11 mouse cellular contexts compared by ENCODE assay signal in the genomic region with DNA sequence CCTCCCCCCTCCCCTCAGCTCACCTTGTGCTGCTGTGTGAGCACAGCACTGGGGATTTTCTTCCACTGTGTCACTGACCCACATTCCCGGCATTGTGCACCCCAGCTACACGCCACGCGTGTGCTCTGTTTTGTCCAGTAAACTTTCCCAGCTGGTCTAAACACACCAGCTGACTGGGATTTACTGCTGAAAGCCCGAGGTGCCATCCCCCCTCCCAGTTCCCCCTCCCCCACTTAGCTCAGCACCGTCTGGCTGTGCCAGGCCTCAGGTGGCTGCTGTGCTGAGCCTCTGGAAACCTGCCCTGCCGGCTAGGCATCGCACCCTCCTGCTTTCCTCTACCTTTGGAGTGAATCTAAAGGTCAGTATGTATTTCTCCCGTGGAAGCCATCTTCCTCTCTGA. TPM values are rescaled to one million over a fixed set of nuclear protein-coding genes. Genes with fewer than 3 reads are reported as not detected.
DNase-seq lines count a peak whose midpoint lies in the region; ATAC-seq lines count a peak whose summit lies in the region.
"Had no signal": no experiment of that assay in that cellular context is flagged by ENCODE, and none has a peak within 500 bp of the region (broad histone marks: within the 10 kb centered on the region; RNA-seq: fewer than 3 reads in every experiment).

No protein-coding gene starts in this region.

- no peak for ATAC-seq in hindbrain, embryonic 12.5 days (ENCODE audit: low FRiP score)
- ATAC-seq in embryonic facial prominence, embryonic 13.5 days (ENCODE audit: insufficient number of reproducible peaks, insufficient read depth, low FRiP score, low TSS enrichment, low read depth) = no peak
- peak; percentile 69 for ATAC-seq in neural tube, embryonic 13.5 days (ENCODE audit: low read depth)

- H3K9me3 ChIP-seq in hindbrain, embryonic 10.5 days = no peaks in the 10 kb centered on the region
- no peaks in the 10 kb centered on the region for H3K9me3 ChIP-seq in hindbrain, embryonic 12.5 days (replicated peaks)
- H3K9me3 ChIP-seq in embryonic facial prominence, embryonic 13.5 days = no peaks in the 10 kb centered on the region
- H3K9me3 ChIP-seq in neural tube, embryonic 13.5 days = no peaks in the 10 kb centered on the region

- 0 out of 2 replicates have a peak, but pooled peaks cover 7% of the 10 kb centered on the region for H3K4me1 ChIP-seq in hindbrain, embryonic 10.5 days (replicated peaks)
- peaks cover 9% of the 10 kb centered on the region for H3K4me1 ChIP-seq in hindbrain, embryonic 12.5 days
- H3K4me1 ChIP-seq in embryonic facial prominence, embryonic 13.5 days = 0 out of 2 replicates have a peak, but pooled peaks cover 3% of the 10 kb centered on the region
- H3K4me1 ChIP-seq in neural tube, embryonic 13.5 days (replicated peaks) = peaks cover 4% of the 10 kb centered on the region; the same call in 1 of the 2 replicates

- intact Hi-C loops in left cerebral cortex, postnatal 14 days (cut with DNase I) = no loop called here

- DNase-seq in hindbrain, embryonic 10.5 days (ENCODE audit: low spot score) = no peak
- DNase-seq in kidney, adult 9 months = peak; percentile 28
- no peak for DNase-seq in left cerebral cortex, postnatal 14 days (ENCODE audit: low spot score in 2 of 2)
- DNase-seq in adrenal gland, adult (ENCODE audit: inconsistent age in 2 of 2, low spot score in 1 of 2) = no peak
- no peak for DNase-seq in left cerebral cortex, adult 18-20 months (ENCODE audit: low spot score in 2 of 2)
- DNase-seq: thymus, adult 2 months had no signal

- 39% methylated on average over 9 of the region's 9 CpGs for WGBS in hindbrain, embryonic 10.5 days
- 32% methylated on average over 9 of the region's 9 CpGs for WGBS in hindbrain, embryonic 12.5 days
- WGBS in embryonic facial prominence, embryonic 13.5 days = 28% methylated on average over 9 of the region's 9 CpGs
- 15% methylated on average over 9 of the region's 9 CpGs for WGBS in neural tube, embryonic 13.5 days

- no peak overlapping the region for H3K4me3 ChIP-seq in hindbrain, embryonic 10.5 days
- H3K4me3 ChIP-seq in hindbrain, embryonic 12.5 days = no peak overlapping the region
- H3K4me3 ChIP-seq in embryonic facial prominence, embryonic 13.5 days = no peak overlapping the region
- no peak overlapping the region for H3K4me3 ChIP-seq in neural tube, embryonic 13.5 days

- H3K36me3 ChIP-seq in hindbrain, embryonic 10.5 days = peaks cover 29% of the 10 kb centered on the region
- H3K36me3 ChIP-seq in hindbrain, embryonic 12.5 days = peaks cover 20% of the 10 kb centered on the region
- peaks cover 14% of the 10 kb centered on the region for H3K36me3 ChIP-seq in embryonic facial prominence, embryonic 13.5 days
- peaks cover 20% of the 10 kb centered on the region for H3K36me3 ChIP-seq in neural tube, embryonic 13.5 days

- H3K4me2 ChIP-seq in hindbrain, embryonic 12.5 days (replicated peaks) = no peak overlapping the region
- H3K4me2 ChIP-seq in embryonic facial prominence, embryonic 13.5 days = no peak overlapping the region
- no peak overlapping the region for H3K4me2 ChIP-seq in neural tube, embryonic 13.5 days

- no peak overlapping the region for H3K9ac ChIP-seq in hindbrain, embryonic 12.5 days
- peak overlapping the region; percentile 46; the same call in 1 of the 2 replicates for H3K9ac ChIP-seq in embryonic facial prominence, embryonic 13.5 days
- no peak overlapping the region for H3K9ac ChIP-seq in neural tube, embryonic 13.5 days

- H3K27ac ChIP-seq in hindbrain, embryonic 10.5 days = peak overlapping the region; percentile 35; the same call in 1 of the 2 replicates
- no peak overlapping the region for H3K27ac ChIP-seq in hindbrain, embryonic 12.5 days
- no peak overlapping the region for H3K27ac ChIP-seq in embryonic facial prominence, embryonic 13.5 days
- 0 out of 2 replicates have a peak overlapping the region, but pooled peaks have one; percentile 6 for H3K27ac ChIP-seq in neural tube, embryonic 13.5 days (replicated peaks)
- H3K27ac ChIP-seq: kidney, postnatal 0 days had no signal

- no peaks in the 10 kb centered on the region for H3K27me3 ChIP-seq in hindbrain, embryonic 10.5 days (ENCODE audit: insufficient read depth, poor library complexity, severe bottlenecking)
- no peaks in the 10 kb centered on the region for H3K27me3 ChIP-seq in hindbrain, embryonic 12.5 days
- no peaks in the 10 kb centered on the region for H3K27me3 ChIP-seq in embryonic facial prominence, embryonic 13.5 days
- H3K27me3 ChIP-seq in neural tube, embryonic 13.5 days = no peaks in the 10 kb centered on the region

RNA-seq across cellular contexts. Expression of a gene that starts 33.8 kb away (rescaled TPM):
- polyA plus RNA-seq in hindbrain, embryonic 10.5 days (2016; fragmentation: Nextera tagmentation; extraction: Ambion mirVana) = 94.2 and 95.5 TPM in 2 replicates
- polyA plus RNA-seq in hindbrain, embryonic 12.5 days (2016; fragmentation: Nextera tagmentation; extraction: Ambion mirVana) = 99.4 and 108 TPM in 2 replicates
- 79.6 and 82.0 TPM in 2 replicates for polyA plus RNA-seq in embryonic facial prominence, embryonic 13.5 days (2015; fragmentation: Nextera tagmentation; extraction: Ambion mirVana)
- polyA plus RNA-seq in neural tube, embryonic 13.5 days (2015; fragmentation: Nextera tagmentation; extraction: Ambion mirVana) = 88.9 and 89.9 TPM in 2 replicates
- total RNA-seq in left cerebral cortex, postnatal 14 days (2021) = 10 to 100 TPM; 44.7 to 47.3 TPM
- total RNA-seq in left cerebral cortex, adult 18-20 months (2021) = 10 to 100 TPM; 37.5 to 42.8 TPM

RNA-seq across cellular contexts. Expression of a gene that starts 45.6 kb away (rescaled TPM):
- not detected in 2 replicates for polyA plus RNA-seq in hindbrain, embryonic 10.5 days (2016; fragmentation: Nextera tagmentation; extraction: Ambion mirVana)
- polyA plus RNA-seq in hindbrain, embryonic 12.5 days (2016; fragmentation: Nextera tagmentation; extraction: Ambion mirVana) = not detected in 2 replicates
- polyA plus RNA-seq in embryonic facial prominence, embryonic 13.5 days (2015; fragmentation: Nextera tagmentation; extraction: Ambion mirVana) = 0.58 TPM in 1 of 2 replicates, not detected in the other
- polyA plus RNA-seq in neural tube, embryonic 13.5 days (2015; fragmentation: Nextera tagmentation; extraction: Ambion mirVana) = not detected in 2 replicates
- total RNA-seq in left cerebral cortex, postnatal 14 days (2021) = 1 to 10 TPM; 1.9 to 2.2 TPM
- 1 to 10 TPM in 1 of 2 experiments, under 1 TPM in 1; 0.60 to 1.9 TPM for total RNA-seq in left cerebral cortex, adult 18-20 months (2021)
- polyA plus RNA-seq: liver, embryonic 16.5 days; thymus, adult 2 months had no signal

RNA-seq across cellular contexts. Expression of a gene that starts 48.0 kb away (rescaled TPM):
- 1.1 and 1.3 TPM in 2 replicates for polyA plus RNA-seq in hindbrain, embryonic 10.5 days (2016; fragmentation: Nextera tagmentation; extraction: Ambion mirVana)
- polyA plus RNA-seq in hindbrain, embryonic 12.5 days (2016; fragmentation: Nextera tagmentation; extraction: Ambion mirVana) = 2.4 and 2.6 TPM in 2 replicates
- 0.52 and 0.88 TPM in 2 replicates for polyA plus RNA-seq in embryonic facial prominence, embryonic 13.5 days (2015; fragmentation: Nextera tagmentation; extraction: Ambion mirVana)
- 2.9 and 3.4 TPM in 2 replicates for polyA plus RNA-seq in neural tube, embryonic 13.5 days (2015; fragmentation: Nextera tagmentation; extraction: Ambion mirVana)
- total RNA-seq in left cerebral cortex, postnatal 14 days (2021) = 1 to 10 TPM; 3.6 to 5.6 TPM
- 1 to 10 TPM; 3.7 to 3.9 TPM for total RNA-seq in left cerebral cortex, adult 18-20 months (2021)

RNA-seq across cellular contexts. Expression of a gene that starts 52.9 kb away (rescaled TPM):
- polyA plus RNA-seq in hindbrain, embryonic 10.5 days (2016; fragmentation: Nextera tagmentation; extraction: Ambion mirVana) = 0.56 and 0.77 TPM in 2 replicates
- 1.2 and 1.9 TPM in 2 replicates for polyA plus RNA-seq in hindbrain, embryonic 12.5 days (2016; fragmentation: Nextera tagmentation; extraction: Ambion mirVana)
- polyA plus RNA-seq in embryonic facial prominence, embryonic 13.5 days (2015; fragmentation: Nextera tagmentation; extraction: Ambion mirVana) = 0.98 and 1.0 TPM in 2 replicates
- 2.5 TPM in 2 replicates for polyA plus RNA-seq in neural tube, embryonic 13.5 days (2015; fragmentation: Nextera tagmentation; extraction: Ambion mirVana)
- total RNA-seq in left cerebral cortex, postnatal 14 days (2021) = 1 to 10 TPM in 1 of 2 experiments, under 1 TPM in 1; 0.90 to 2.7 TPM
- total RNA-seq in left cerebral cortex, adult 18-20 months (2021) = 1 to 10 TPM; 1.5 to 2.0 TPM

Comparison
In these comparisons a context has a peak if more than half of its experiments do, and no peak if none do; other contexts are left out.
1. H3K27ac ChIP-seq: peak in hindbrain, embryonic 10.5 days (single experiment) and neural tube, embryonic 13.5 days (single experiment); none in hindbrain, embryonic 12.5 days (single experiment) and embryonic facial prominence, embryonic 13.5 days (single experiment).